Mouse (Mus musculus) liver, adult (tissue): ENCODE data around the gene Aga.

Experiments used
- GATA4 ChIP-seq: IDR thresholded peaks from 2 replicates; pipeline ENCODE4 v1.6.1; 2014; ENCODE audit warnings: mild to moderate bottlenecking, low read length; ENCODE audit not compliant: insufficient replicate concordance

The Aga gene

GRCm38 (mm10) chr8:53511551-53512127 is at the start of gene Aga:
Aga (plus strand) TSS chr8:53511727.
- no peak; the same call in 1 of the 2 replicates for TF ChIP-seq GATA4

DNA sequence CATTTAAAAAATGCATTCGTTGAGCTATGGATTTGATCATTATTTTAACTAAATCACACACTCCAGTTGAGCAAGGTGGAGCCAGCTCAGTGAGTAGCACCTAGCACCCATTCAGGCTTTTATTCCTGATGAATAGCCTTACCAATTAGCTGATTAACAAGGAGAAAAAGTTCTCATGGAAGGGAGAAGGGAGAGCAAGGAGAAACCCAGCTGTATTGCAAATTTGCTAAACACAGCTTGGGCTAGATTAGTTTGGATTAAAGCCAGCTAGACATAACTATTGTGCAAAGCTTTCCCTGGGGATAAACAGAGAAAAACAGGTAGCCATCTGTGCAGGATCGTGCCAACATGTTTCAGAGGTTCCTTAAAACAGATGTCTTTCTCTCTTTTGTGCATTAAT is 22.5 kb upstream of the Aga start:
- no peak for TF ChIP-seq GATA4

- no peak for TF ChIP-seq GATA4
Observed at GRCm38 (mm10) chr8:53496216-53496615, 15.3 kb upstream of the Aga start.

DNA sequence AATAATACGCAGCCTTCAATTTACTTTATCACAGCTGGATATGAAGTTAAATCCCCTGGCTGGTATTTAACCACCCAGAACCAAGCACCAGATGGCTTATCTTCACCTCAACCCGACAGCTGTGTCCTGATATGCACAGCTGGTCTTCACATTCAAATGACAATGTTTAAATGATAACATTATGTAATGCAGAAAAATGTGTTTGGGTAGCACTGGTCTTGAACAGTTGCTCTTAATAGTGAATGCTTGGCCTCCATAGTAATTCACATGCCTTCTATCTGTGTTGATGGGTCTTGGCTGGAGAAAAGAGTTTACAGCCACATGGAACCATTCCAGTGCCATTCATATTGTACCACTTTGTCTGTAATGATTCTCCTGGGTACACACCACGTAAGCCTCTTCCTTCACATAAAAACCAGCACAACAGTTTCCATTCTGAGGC is 14.6 kb upstream of the Aga start:
- no peak for TF ChIP-seq GATA4

GRCm38 (mm10) chr8:53539585-53539984 is 28.1 kb downstream of the Aga start:
- no peak for TF ChIP-seq GATA4

GRCm38 (mm10) chr8:53562441-53563040 is 51.0 kb downstream of the Aga start:
- no peak for TF ChIP-seq GATA4

DNA sequence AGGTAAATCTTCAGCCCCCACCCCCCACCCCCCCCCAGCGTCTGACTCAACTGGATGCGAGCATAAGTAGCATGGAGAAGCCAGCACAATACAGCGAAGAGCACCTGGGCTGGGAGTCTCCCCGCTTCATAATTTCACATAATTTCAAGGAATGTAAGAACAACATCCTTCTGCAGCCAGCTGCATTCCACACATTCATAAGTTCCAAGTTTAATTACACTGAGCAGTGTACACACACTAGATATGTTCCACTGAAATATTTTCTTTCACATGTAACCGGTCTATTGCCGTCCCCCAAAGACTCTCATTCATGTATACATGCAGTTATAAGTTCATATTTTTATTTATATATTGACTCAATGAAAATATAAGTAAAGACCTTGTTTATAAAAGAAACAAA is 54.7 kb downstream of the Aga start:
- TF ChIP-seq GATA4, result no peak
